8 mouse cellular contexts compared by ENCODE assay signal in genomic region chr2:93226606-93227595, GRCm38 (mm10). TPM values are rescaled to one million over a fixed set of nuclear protein-coding genes. Genes with fewer than 3 reads are reported as not detected.
A peak's percentile ranks its signal among the peaks of the same experiment; 100 is the strongest.
DNase-seq lines count a peak whose midpoint lies in the region; ATAC-seq lines count a peak whose summit lies in the region.

No protein-coding gene starts in this region.

- no peaks in the 10 kb centered on the region for H3K9me3 ChIP-seq in hindbrain, embryonic 15.5 days

- peak overlapping the region; percentile 31 for H3K4me2 ChIP-seq in hindbrain, embryonic 15.5 days

- ATAC-seq in hindbrain, embryonic 15.5 days (ENCODE audit: low FRiP score, low read depth), result peak; percentile 68
- ATAC-seq in megakaryocyte progenitor cell, adult 5-6 weeks (replicated peaks; ENCODE audit: poor library complexity), result peak; percentile 72
- no peak for ATAC-seq in monocyte, adult 5-6 weeks (replicated peaks; ENCODE audit: insufficient number of reproducible peaks, low FRiP score, low TSS enrichment, poor library complexity, severe bottlenecking)

- 6% methylated on average over 20 of the region's 20 CpGs for WGBS in hindbrain, embryonic 15.5 days

- no peak overlapping the region for H3K9ac ChIP-seq in hindbrain, embryonic 15.5 days

- H3K27me3 ChIP-seq in hindbrain, embryonic 15.5 days, result no peaks in the 10 kb centered on the region

- H3K36me3 ChIP-seq in hindbrain, embryonic 15.5 days, result no peaks in the 10 kb centered on the region

- DNase-seq in R1 (ENCODE audit: low read depth, low spot score), result peak; percentile 76
- DNase-seq in cerebellum, postnatal 14 days, result peak; percentile 93 to 98
- DNase-seq in gastrocnemius, adult 18-20 months (ENCODE audit: low spot score), result peak; percentile 83
- peak; percentile 33 for DNase-seq in left cerebral cortex, adult 11 months (ENCODE audit: low spot score)
- peak; percentile 98 for DNase-seq in right cerebral cortex, postnatal 4 days

- H3K4me1 ChIP-seq in hindbrain, embryonic 15.5 days (replicated peaks), result peaks cover 34% of the 10 kb centered on the region

- peak overlapping the region; percentile 59 for H3K27ac ChIP-seq in hindbrain, embryonic 15.5 days (replicated peaks)

- no peak overlapping the region for H3K4me3 ChIP-seq in hindbrain, embryonic 15.5 days

RNA-seq across cellular contexts. Expression of gene Trp53i11, which starts 39.6 kb away (rescaled TPM):
- total RNA-seq in gastrocnemius, adult 18-20 months (2021), result 1 to 10 TPM; 3.9 to 4.5 TPM
- polyA plus RNA-seq in hindbrain, embryonic 15.5 days (2015; fragmentation: Nextera tagmentation; extraction: Ambion mirVana), result 86.6 and 123 TPM in 2 replicates
- total RNA-seq in megakaryocyte progenitor cell, adult 5-6 weeks (2015), result 2.2 and 2.4 TPM in 2 replicates
- 1.00 and 1.8 TPM in 2 replicates for total RNA-seq in megakaryocyte progenitor cell, adult 5-6 weeks (2017)
- total RNA-seq in monocyte, adult 5-6 weeks (2017), result 16.3 to 24.1 TPM (median 23.8 TPM) in 3 replicates

Comparison
In these comparisons a context has a peak if more than half of its experiments do, and no peak if none do; other contexts are left out.
1. DNase-seq: peak in every context shown above with its lines; median percentile 98 in right cerebral cortex, postnatal 4 days; 96 in cerebellum, postnatal 14 days; 83 in gastrocnemius, adult 18-20 months; 76 in R1; 33 in left cerebral cortex, adult 11 months.